Mouse (Mus musculus): ENCODE results near the gene Arl10. TPM values are rescaled to one million over a fixed set of nuclear protein-coding genes. Genes with fewer than 3 reads are reported as not detected.

Arl10 gene
- polyA plus RNA-seq, 1 experiment from 2014 or later: 28.2 TPM

DNA sequence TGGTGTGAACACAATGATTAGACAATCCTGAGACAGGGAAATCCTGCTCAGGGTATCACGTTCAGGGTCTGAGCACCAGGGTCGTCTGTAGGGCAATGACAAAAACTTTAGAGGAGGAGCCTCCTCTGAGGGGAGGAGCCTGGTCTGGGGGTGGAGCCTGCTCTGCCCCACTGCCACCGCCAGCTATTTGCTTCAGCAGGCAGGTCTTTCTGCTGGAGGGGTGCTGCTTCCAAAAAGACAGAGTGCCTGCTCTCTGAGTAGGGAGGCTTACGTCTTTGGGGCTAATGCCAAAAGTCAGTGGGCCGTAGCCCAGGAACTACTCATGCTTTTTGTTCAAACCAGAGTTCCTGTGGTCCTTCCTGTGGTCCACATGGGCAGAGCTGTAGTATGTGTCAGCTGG lies 6.4 kb upstream of the Arl10 start:
- TF ChIP-seq CTCF (IDR thresholded peaks at IDR 0.05; ENCODE audit: low read depth): no peak
- Histone ChIP-seq H3K36me3 (ENCODE audit: insufficient read depth) (peaks cover under 1% of the 10 kb centered on the region; the same call in 1 of the 2 replicates), H3K27ac (ENCODE audit: low read depth) (no peak overlapping the region), H3K4me3 (ENCODE audit: low read depth, low read length) (no peak overlapping the region), H3K4me2 (no peak overlapping the region), H3K4me1 (ENCODE audit: insufficient read depth) (0 out of 2 replicates have a peak, but pooled peaks cover 7% of the 10 kb centered on the region), H3K9me3 (ENCODE audit: low read depth, low read length) (no peaks in the 10 kb centered on the region), H3K27me3 (ENCODE audit: insufficient read depth, low read length) (no peaks in the 10 kb centered on the region), H3K9ac (no peak overlapping the region)
- DNase-seq: no peak
- ATAC-seq (ENCODE audit: insufficient read depth): no peak
- 34% methylated on average over 5 of the region's 5 CpGs for WGBS

DNA sequence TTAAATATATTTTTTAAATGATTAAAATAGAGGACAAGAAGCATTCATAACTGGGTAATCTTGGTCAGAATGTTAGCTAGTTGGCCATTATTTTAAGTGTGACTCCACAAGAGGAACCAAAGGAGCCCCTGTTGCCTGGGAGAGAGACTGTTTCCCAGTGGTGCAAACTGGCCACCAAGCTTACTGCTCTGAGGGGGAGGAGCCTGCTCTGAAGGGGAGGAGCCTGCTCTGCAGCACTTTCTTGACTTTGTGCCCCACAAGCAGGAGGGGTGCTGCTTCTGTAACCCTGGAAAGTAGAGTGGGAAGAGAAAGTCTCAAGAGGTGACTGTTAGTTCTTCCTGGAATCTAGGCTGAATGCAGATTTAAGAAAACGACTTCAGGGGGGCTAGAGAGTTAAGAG lies 5.5 kb upstream of the Arl10 start:
- no peak for ATAC-seq (ENCODE audit: insufficient read depth)

DNA sequence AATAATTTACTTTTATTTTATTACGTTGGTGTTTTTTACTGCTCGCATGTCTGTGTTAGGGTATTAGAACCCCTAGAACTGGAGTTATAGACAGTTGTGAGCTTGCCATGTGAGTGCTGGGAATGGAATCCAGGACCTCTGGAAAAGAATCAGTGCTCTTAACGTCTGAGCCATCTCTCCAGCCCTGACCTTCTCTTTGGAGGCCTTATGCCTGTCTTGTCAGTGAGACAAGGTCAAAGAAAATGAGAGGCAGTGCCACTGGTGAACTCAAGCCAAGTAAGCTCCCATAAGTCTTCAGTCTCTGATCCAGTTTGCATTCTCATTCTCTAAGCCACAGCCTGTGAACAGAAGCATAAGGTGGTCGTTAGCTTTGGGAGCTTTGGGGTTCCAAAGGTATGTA lies 4.1 kb upstream of the Arl10 start:
- Histone ChIP-seq H3K9me3 (ENCODE audit: low read depth, low read length) (no peaks in the 10 kb centered on the region), H3K4me3 (ENCODE audit: low read depth, low read length) (no peak overlapping the region), H3K27ac (ENCODE audit: low read depth) (no peak overlapping the region), H3K9ac (no peak overlapping the region), H3K36me3 (ENCODE audit: insufficient read depth) (no peaks in the 10 kb centered on the region), H3K27me3 (ENCODE audit: insufficient read depth, low read length) (no peaks in the 10 kb centered on the region), H3K4me2 (no peak overlapping the region), H3K4me1 (ENCODE audit: insufficient read depth) (no peaks in the 10 kb centered on the region)
- no peak for TF ChIP-seq CTCF (IDR thresholded peaks at IDR 0.05; ENCODE audit: low read depth)
- ATAC-seq (ENCODE audit: insufficient read depth): no peak
- 67% methylated on average over 4 of the region's 4 CpGs for WGBS
- DNase-seq: no peak

More for the DNA sequence above, 5.5 kb upstream of the Arl10 start:
- Histone ChIP-seq H3K4me2 (no peak overlapping the region), H3K27ac (ENCODE audit: low read depth) (no peak overlapping the region), H3K4me3 (ENCODE audit: low read depth, low read length) (no peak overlapping the region), H3K4me1 (ENCODE audit: insufficient read depth) (0 out of 2 replicates have a peak, but pooled peaks cover 1% of the 10 kb centered on the region), H3K27me3 (ENCODE audit: insufficient read depth, low read length) (no peaks in the 10 kb centered on the region), H3K9me3 (ENCODE audit: low read depth, low read length) (no peaks in the 10 kb centered on the region), H3K9ac (no peak overlapping the region), H3K36me3 (ENCODE audit: insufficient read depth) (no peaks in the 10 kb centered on the region)
- DNase-seq: no peak
- TF ChIP-seq CTCF (IDR thresholded peaks at IDR 0.05; ENCODE audit: low read depth): no peak
- 34% methylated on average over 1 of the region's 1 CpGs for WGBS

DNA sequence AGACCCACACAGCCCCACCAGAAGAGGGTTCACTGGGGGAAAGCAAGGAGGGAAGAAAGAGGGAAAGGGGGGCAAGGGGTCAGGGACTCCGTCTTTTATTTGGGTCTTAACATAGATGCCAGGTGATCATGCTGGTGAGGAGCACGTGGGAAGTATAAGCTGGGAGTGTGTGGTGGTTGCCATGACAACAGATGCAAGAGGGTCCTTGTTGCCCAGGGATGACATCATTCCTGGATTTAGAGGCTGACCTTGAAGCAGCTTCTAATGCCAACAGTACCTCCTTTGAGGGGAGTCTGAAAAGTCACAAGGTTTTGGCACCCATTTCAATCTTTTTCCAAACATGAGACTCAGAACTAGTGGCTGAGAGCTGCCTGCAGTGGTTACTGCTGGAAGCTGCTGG lies 3.2 kb upstream of the Arl10 start:
- no peak overlapping the region for H3K4me3 ChIP-seq (ENCODE audit: low read depth, low read length)
- H3K36me3 ChIP-seq (ENCODE audit: insufficient read depth): peaks cover 4% of the 10 kb centered on the region; the same call in 1 of the 2 replicates
- H3K4me2 ChIP-seq: no peak overlapping the region
- no peaks in the 10 kb centered on the region for H3K4me1 ChIP-seq (ENCODE audit: insufficient read depth)
- H3K9me3 ChIP-seq (ENCODE audit: low read depth, low read length): no peaks in the 10 kb centered on the region
- 28% methylated on average over 2 of the region's 2 CpGs for WGBS
- TF ChIP-seq CTCF (IDR thresholded peaks at IDR 0.05; ENCODE audit: low read depth): no peak
- H3K9ac ChIP-seq: no peak overlapping the region
- no peaks in the 10 kb centered on the region for H3K27me3 ChIP-seq (ENCODE audit: insufficient read depth, low read length)
- DNase-seq (peak; percentile 49), ATAC-seq (ENCODE audit: insufficient read depth) (no peak)
- no peak overlapping the region for H3K27ac ChIP-seq (ENCODE audit: low read depth)

DNA sequence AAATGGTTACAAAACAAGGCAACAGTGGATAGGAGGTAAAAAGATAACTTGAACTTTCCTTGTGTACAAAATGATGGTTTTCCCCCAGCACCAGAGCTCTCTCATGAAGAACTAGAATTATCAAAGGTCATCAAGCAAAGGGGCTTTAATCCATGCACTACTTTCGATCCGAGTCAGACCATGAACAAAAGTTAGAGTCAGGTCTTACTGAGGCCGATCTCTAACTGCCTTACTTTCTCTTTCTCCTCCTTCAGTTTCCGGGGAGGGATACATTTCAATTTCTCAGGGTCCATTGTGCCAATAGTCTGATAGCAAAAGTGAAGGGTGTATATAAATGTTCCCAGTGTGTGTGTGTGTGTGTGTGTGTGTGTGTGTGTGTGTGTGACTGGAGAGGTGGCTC lies 2.2 kb upstream of the Arl10 start:
- Histone ChIP-seq H3K9me3 (ENCODE audit: low read depth, low read length) (no peaks in the 10 kb centered on the region), H3K36me3 (ENCODE audit: insufficient read depth) (peaks cover 4% of the 10 kb centered on the region; the same call in 1 of the 2 replicates), H3K9ac (no peak overlapping the region), H3K4me3 (ENCODE audit: low read depth, low read length) (no peak overlapping the region), H3K4me2 (no peak overlapping the region), H3K4me1 (ENCODE audit: insufficient read depth) (no peaks in the 10 kb centered on the region), H3K27ac (ENCODE audit: low read depth) (no peak overlapping the region), H3K27me3 (ENCODE audit: insufficient read depth, low read length) (no peaks in the 10 kb centered on the region)
- TF ChIP-seq CTCF (IDR thresholded peaks at IDR 0.05; ENCODE audit: low read depth): no peak
- WGBS: 75% methylated on average over 4 of the region's 4 CpGs
- DNase-seq (no peak), ATAC-seq (ENCODE audit: insufficient read depth) (no peak)

DNA sequence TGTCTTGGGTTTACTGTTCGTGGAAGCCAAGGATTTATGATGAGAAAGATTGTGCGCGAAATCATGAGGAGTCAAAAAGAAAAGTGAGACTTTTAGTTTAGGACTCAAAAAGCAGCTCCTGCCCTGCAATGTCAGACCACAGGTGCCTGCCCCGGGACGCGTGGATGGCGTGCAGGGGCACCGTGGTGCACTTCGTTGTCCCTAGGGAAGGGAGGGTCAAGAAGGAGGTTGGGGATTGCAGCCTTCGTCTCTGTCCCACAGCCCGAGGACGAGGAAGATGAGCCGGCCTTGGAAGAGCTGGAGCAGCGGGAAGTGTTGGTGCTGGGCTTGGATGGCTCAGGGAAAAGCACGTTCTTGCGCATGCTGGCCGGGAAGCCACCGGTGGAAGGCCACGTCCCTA lies 674 bp downstream of the Arl10 start:
- H3K9ac ChIP-seq: peak overlapping the region; percentile 89
- H3K9me3 ChIP-seq (ENCODE audit: low read depth, low read length): no peaks in the 10 kb centered on the region
- H3K27me3 ChIP-seq (ENCODE audit: insufficient read depth, low read length): no peaks in the 10 kb centered on the region
- H3K4me1 ChIP-seq (ENCODE audit: insufficient read depth): no peaks in the 10 kb centered on the region
- peak overlapping the region; percentile 93 for H3K4me2 ChIP-seq
- H3K4me3 ChIP-seq (ENCODE audit: low read depth, low read length): peak overlapping the region; percentile 97
- H3K36me3 ChIP-seq (ENCODE audit: insufficient read depth): peaks cover 28% of the 10 kb centered on the region
- TF ChIP-seq CTCF (IDR thresholded peaks at IDR 0.05; ENCODE audit: low read depth): no peak
- ATAC-seq (ENCODE audit: insufficient read depth): peak; percentile 13; the same call in 1 of the 2 replicates
- peak overlapping the region; percentile 75; the same call in 1 of the 2 replicates for H3K27ac ChIP-seq (ENCODE audit: low read depth)
- WGBS: under 1% methylated on average over 19 of the region's 19 CpGs
- DNase-seq: peak; percentile 21

DNA sequence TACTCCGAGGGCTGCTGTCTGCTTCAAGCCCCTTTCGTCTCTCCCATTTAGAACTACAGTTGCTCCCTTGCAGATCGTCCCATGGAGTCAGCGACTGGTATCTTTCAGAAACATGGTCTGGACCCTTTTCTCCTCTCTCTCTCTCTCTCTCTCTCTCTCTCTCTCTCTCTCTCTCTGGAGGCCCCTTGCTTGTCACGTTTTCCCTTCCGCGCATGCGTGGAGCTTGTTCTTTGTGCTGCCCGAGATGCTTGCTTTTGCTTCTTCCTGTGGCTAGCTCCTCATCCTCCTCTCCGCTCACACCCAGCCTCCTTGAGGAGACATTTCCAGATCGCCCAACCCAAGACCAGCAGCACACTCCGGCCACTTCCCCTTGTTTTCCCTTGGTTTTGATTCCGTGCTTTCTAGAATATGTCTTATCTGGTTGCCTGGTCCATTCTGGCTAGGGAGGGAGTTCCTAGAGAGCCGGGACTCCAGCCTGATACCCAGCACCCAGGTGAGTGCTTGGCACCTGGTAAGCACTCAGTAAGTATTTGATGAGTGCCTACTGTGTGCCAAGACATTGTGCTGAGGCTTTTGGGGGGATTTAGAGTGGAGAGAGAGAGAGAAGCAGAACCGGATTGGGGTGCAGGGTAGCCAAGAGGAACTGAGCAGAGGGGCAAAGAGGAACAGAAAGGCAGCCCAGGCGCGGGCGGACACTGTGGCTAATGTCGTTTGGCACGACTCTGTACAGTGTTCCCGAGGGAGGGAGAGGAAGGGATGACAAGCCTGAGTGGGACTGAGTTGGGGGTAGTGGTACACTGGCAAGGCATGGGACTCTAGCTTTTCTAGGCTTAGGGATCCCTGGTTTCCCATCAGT lies 3.1 kb downstream of the Arl10 start:
- H3K4me2 ChIP-seq: no peak overlapping the region
- DNase-seq: no peak
- WGBS: 84% methylated on average over 21 of the region's 21 CpGs
- H3K4me1 ChIP-seq (ENCODE audit: insufficient read depth): no peaks in the 10 kb centered on the region
- H3K36me3 ChIP-seq (ENCODE audit: insufficient read depth): peaks cover 51% of the 10 kb centered on the region
- TF ChIP-seq CTCF (IDR thresholded peaks at IDR 0.05; ENCODE audit: low read depth): no peak
- H3K9ac ChIP-seq: no peak overlapping the region
- no peak for ATAC-seq (ENCODE audit: insufficient read depth)
- H3K27me3 ChIP-seq (ENCODE audit: insufficient read depth, low read length): no peaks in the 10 kb centered on the region
- H3K9me3 ChIP-seq (ENCODE audit: low read depth, low read length): no peaks in the 10 kb centered on the region
- H3K27ac ChIP-seq (ENCODE audit: low read depth): no peak overlapping the region
- H3K4me3 ChIP-seq (ENCODE audit: low read depth, low read length): no peak overlapping the region

Measured in lung, embryonic 14.5 days (tissue).